Mouse (Mus musculus): Measurements from ENCODE around the gene Pcdh9.
"Not testable (repeated sequence)": the region's sequence is repeated elsewhere in the genome, so short reads cannot be mapped to it uniquely, and the experiment has no call there.

The Pcdh9 gene

GRCm38 (mm10) chr14:93380757-93381156 lies 509.7 kb downstream of the Pcdh9 start:
- DNase-seq (ENCODE audit: low read depth): no peak

- no peak for DNase-seq (ENCODE audit: low read depth)
Measured at GRCm38 (mm10) chr14:93376159-93376558, 514.3 kb downstream of the Pcdh9 start.

- DNase-seq (ENCODE audit: low read depth): no peak
Measured at GRCm38 (mm10) chr14:93374181-93374580, 516.3 kb downstream of the Pcdh9 start.

- DNase-seq (ENCODE audit: low read depth): no peak
Measured at GRCm38 (mm10) chr14:93354150-93354549, 536.3 kb downstream of the Pcdh9 start.

GRCm38 (mm10) chr14:93350906-93351305 lies 539.6 kb downstream of the Pcdh9 start:
- no peak for DNase-seq (ENCODE audit: low read depth)

GRCm38 (mm10) chr14:93349166-93349565 lies 541.3 kb downstream of the Pcdh9 start:
- no peak for DNase-seq (ENCODE audit: low read depth)

GRCm38 (mm10) chr14:93347031-93347430 lies 543.4 kb downstream of the Pcdh9 start:
- no peak for DNase-seq (ENCODE audit: low read depth)

- no peak for DNase-seq (ENCODE audit: low read depth)
Measured at GRCm38 (mm10) chr14:93342781-93343180, 547.7 kb downstream of the Pcdh9 start.

- DNase-seq (ENCODE audit: low read depth): no peak
Measured at GRCm38 (mm10) chr14:93341390-93341789, 549.1 kb downstream of the Pcdh9 start.

GRCm38 (mm10) chr14:93329247-93329646 lies 561.2 kb downstream of the Pcdh9 start:
- DNase-seq (ENCODE audit: low read depth): no peak

GRCm38 (mm10) chr14:93317393-93317792 lies 573.1 kb downstream of the Pcdh9 start:
- DNase-seq (ENCODE audit: low read depth): no peak

GRCm38 (mm10) chr14:93288361-93288760 lies 602.1 kb downstream of the Pcdh9 start:
- no peak for DNase-seq (ENCODE audit: low read depth)

- no peak for DNase-seq (ENCODE audit: low read depth)
Measured at GRCm38 (mm10) chr14:93287642-93288041, 602.8 kb downstream of the Pcdh9 start.

- DNase-seq (ENCODE audit: low read depth): no peak
Measured at GRCm38 (mm10) chr14:93285136-93285535, 605.3 kb downstream of the Pcdh9 start.

GRCm38 (mm10) chr14:93284009-93284408 lies 606.5 kb downstream of the Pcdh9 start:
- no peak for DNase-seq (ENCODE audit: low read depth)

- no peak for DNase-seq (ENCODE audit: low read depth)
Measured at GRCm38 (mm10) chr14:93275661-93276060, 614.8 kb downstream of the Pcdh9 start.

- no peak for DNase-seq (ENCODE audit: low read depth)
Measured at GRCm38 (mm10) chr14:93274767-93275166, 615.7 kb downstream of the Pcdh9 start.

GRCm38 (mm10) chr14:93253411-93253810 lies 637.1 kb downstream of the Pcdh9 start:
- no peak for DNase-seq (ENCODE audit: low read depth)

- DNase-seq (ENCODE audit: low read depth): no peak
Measured at GRCm38 (mm10) chr14:93240263-93240662, 650.2 kb downstream of the Pcdh9 start.

- no peak for DNase-seq (ENCODE audit: low read depth)
Measured at GRCm38 (mm10) chr14:93234333-93234732, 656.1 kb downstream of the Pcdh9 start.

GRCm38 (mm10) chr14:93233599-93233998 lies 656.9 kb downstream of the Pcdh9 start:
- no peak for DNase-seq (ENCODE audit: low read depth)

- DNase-seq (ENCODE audit: low read depth): not testable (repeated sequence)
Measured at GRCm38 (mm10) chr14:93214846-93215245, 675.6 kb downstream of the Pcdh9 start.

GRCm38 (mm10) chr14:93199791-93200190 lies 690.7 kb downstream of the Pcdh9 start:
- DNase-seq (ENCODE audit: low read depth): no peak

- DNase-seq (ENCODE audit: low read depth): no peak
Measured at GRCm38 (mm10) chr14:93182606-93183491, 707.6 kb downstream of the Pcdh9 start.
